Mouse (Mus musculus) myocyte (in vitro differentiated cells): ENCODE measurements around the gene Tpm1.

Experiments used
- E2F4 ChIP-seq: IDR thresholded peaks from one replicate; pipeline ENCODE4 v1.6.1; 2011; ENCODE audit warnings: mild to moderate bottlenecking, control low read depth, moderate library complexity; ENCODE audit not compliant: insufficient read depth
- MAX ChIP-seq: IDR thresholded peaks from one replicate; pipeline ENCODE4 v1.6.1; 2011; ENCODE audit warnings: low read depth, mild to moderate bottlenecking, control low read depth
- MYOG ChIP-seq, 3 experiments: IDR thresholded peaks; one replicate each; pipeline ENCODE4 v1.6.1; 2011; ENCODE audit warnings: control low read depth in 2 of 3, low read depth in 2 of 3, mild to moderate bottlenecking in 2 of 3; ENCODE audit not compliant: insufficient read length in 2 of 3, control insufficient read depth in 1 of 3, insufficient read depth in 1 of 3
- POLR2A ChIP-seq: IDR thresholded peaks from one replicate; pipeline ENCODE4 v1.6.1; 2011; ENCODE audit warnings: low read depth, mild to moderate bottlenecking, control low read depth, moderate library complexity; ENCODE audit not compliant: insufficient read length
- POLR2AphosphoS2 ChIP-seq: IDR thresholded peaks from one replicate; pipeline ENCODE4 v1.6.1; 2011; ENCODE audit warnings: low read depth, control low read depth; ENCODE audit not compliant: insufficient read length
- TCF12 ChIP-seq: IDR thresholded peaks from one replicate; pipeline ENCODE4 v1.6.1; 2011; ENCODE audit warnings: mild to moderate bottlenecking, control low read depth; ENCODE audit not compliant: poor library complexity, insufficient read depth, severe bottlenecking
- USF1 ChIP-seq: IDR thresholded peaks from one replicate; pipeline ENCODE4 v1.6.1; 2011; ENCODE audit warnings: low read depth, mild to moderate bottlenecking, control low read depth, moderate library complexity

GRCm38 (mm10) chr9:67005161-67005742 lies 44.0 kb downstream of the Tpm1 start:
- TF ChIP-seq POLR2AphosphoS2 (no peak), E2F4 (no peak), POLR2A (no peak), MAX (no peak), USF1 (no peak), TCF12 (no peak), MYOG (IDR thresholded peaks at IDR 0.05; ENCODE audit: control insufficient read depth in 1 of 3, insufficient read depth in 1 of 3, insufficient read length in 2 of 3, low read depth in 2 of 3) (no peak)
